Mouse (Mus musculus): ENCODE results near the gene Doc2a. TPM values are rescaled to one million over a fixed set of nuclear protein-coding genes. Genes with fewer than 3 reads are reported as not detected.
"Not testable (repeated sequence)": the region's sequence is repeated elsewhere in the genome, so short reads cannot be mapped to it uniquely, and the experiment has no call there.

Doc2a gene
- total RNA-seq, 2 experiments from 2014 or later = not detected

DNA sequence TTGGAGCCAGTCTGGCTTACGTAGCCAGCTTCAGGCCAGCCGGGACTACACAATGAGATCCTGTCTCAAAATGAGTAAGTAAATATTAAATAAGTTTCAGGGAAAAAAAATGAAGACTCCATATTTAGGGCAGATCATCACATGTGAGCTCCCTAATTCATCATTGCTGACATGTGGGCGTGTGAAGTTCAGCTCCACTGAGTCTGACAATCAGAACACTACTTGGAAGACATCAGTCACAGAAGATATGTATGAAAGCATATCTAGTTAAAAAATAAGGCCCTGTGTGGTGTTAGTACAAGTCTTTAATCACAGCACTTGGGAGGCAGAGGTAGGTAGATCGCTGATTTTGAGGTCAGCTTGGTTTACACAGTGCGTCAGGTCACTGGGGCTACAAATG, 40.1 kb downstream of the Doc2a start:
- TF ChIP-seq CTCF (IDR thresholded peaks at IDR 0.05) = no peak
- DNase-seq = no peak
- Histone ChIP-seq H3K4me3 (no peak overlapping the region), H3K27ac (no peak overlapping the region)
- intact Hi-C loops (cut with DNase I) = no loop called here

DNA sequence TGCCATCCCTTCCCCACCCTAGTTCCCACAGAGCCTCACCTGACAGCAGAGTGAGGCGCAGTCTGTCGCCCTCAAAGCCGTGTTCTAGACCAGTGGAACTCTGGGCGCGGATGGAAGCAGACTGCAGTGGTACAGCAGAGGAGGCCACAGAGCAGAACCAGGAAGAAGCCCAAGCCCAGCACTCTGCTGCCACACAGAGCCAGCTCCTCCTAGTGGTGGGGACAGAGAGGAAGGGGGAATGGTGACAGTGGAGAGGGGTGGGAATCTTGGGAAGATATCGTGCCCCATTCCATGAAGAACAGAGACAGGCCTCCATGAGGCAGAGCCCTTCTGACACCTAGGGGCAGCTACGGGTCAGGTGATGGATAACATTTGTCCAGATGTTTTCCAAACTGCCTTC, 41.6 kb downstream of the Doc2a start:
- peak overlapping the region; percentile 45 for H3K4me3 ChIP-seq
- peak; percentile 54 for TF ChIP-seq CTCF (IDR thresholded peaks at IDR 0.05)
- intact Hi-C loops (cut with DNase I) = no loop called here
- peak overlapping the region; percentile 56; the same call in 1 of the 2 replicates for H3K27ac ChIP-seq
- DNase-seq = peak; percentile 34

DNA sequence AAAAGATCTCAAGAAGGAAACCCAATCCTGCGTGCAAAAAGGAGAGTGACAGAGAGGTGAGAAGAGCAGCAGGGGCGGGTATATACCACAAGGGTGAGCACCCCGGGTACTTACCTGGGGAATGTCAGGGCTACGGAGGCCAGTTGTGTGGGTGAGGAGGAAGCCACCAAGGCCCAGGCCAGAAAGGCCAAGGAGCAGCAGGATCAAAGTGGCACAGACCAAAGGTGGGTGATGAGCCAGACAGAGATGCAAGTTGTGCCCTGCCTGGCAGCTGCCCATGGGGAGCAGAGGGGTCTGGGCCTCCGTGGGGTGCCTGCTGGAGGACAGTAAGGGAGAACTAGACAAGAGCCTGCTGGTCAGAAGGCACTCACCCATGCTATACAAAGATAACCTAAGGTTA, 49.7 kb downstream of the Doc2a start:
- no peak for DNase-seq
- peak overlapping the region; percentile 96 for H3K27ac ChIP-seq
- no peak for TF ChIP-seq CTCF (IDR thresholded peaks at IDR 0.05)
- intact Hi-C loops (cut with DNase I) = loop anchor here (5.0 kb wide), 2 partner anchors 130 to 140 kb away; partner anchors contain the start of genes Mapk3 and Maz
- peak overlapping the region; percentile 79 for H3K4me3 ChIP-seq

DNA sequence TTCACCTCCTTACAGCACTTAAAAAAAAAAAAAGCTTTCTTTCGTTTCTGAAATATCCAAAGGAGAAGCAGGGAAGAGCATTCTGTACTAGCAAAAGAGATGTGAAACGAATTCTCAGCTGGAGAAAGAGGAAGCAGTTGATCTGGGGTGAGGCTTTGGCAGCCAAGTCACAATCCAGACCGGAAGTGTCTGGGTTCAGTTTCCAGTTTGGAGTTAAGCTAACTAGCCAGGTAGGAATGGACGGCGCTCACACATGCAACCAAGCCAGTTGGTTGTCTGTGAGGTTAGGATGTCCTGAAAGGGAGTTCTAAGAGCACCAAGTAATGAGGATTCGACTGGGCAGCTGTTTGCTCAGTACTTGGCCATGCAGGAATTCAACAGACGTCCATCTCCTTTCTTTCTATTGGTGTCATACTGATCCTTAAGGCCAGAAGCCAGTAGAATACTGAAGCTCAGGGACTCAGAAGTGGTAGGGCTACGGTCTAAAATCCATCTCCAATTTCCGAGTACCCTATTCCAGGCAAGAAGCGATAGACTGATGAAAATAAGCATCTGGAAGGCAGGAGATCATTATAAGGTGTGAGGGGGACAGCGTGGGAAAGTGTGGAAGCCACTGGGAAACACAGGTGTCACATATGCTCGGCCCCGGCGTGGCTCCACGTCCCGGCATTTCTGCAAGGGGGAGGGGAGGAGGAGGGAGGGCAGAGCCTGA, 50.3 kb downstream of the Doc2a start:
- no peak for TF ChIP-seq CTCF (IDR thresholded peaks at IDR 0.05)
- intact Hi-C loops (cut with DNase I) = loop anchor here (2.0 to 5.0 kb wide), 4 partner anchors 13 to 140 kb away; partner anchors contain the start of genes Kctd13, Mapk3, Maz and Taok2
- Histone ChIP-seq H3K4me3 (peak overlapping the region; percentile 79), H3K27ac (peak overlapping the region; percentile 96)
- peak; percentile 39 for DNase-seq

DNA sequence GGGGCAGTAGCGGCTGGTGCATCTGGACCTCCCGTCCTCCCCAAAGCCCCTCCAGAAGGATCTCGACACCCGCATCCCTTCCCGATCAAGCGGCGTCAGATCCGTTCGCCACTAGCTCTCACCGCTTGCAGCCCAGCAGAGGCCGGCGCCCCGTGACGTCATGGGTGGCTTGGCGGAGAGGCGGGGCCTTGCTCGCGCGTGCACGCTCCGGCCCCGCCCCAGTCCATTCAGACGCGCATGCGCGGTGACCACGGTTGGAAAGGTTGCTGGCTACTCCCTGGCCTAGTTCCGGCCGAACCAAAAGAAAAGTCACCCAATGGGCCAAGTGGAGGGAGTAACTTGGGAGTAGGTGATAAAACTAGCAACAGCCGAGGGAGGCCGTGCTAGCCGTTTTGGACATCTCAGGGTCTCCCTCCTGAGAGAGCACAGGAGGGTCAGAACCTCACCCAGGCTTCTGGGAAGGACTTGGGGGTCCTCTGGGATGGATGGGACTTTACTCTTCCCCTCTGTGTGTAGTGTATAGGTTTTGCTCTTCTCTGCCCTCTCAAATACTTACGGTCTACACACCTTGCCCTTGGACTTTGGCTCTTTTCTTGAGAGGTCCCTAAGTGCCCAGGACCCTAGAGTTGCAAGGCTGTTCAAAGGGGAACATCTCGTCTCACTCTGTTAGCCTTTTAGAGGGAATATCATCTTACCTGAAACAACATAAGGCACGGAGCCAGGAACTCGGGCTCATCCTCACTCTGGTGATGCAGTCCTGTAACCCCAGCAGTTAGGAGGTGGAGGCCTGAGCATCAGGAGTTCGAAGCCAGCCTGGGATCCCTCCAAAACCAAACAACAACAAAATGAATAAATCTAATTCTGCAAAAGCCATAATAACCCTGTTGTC, 51.1 kb downstream of the Doc2a start:
- H3K4me3 ChIP-seq = peak overlapping the region; percentile 79
- intact Hi-C loops (cut with DNase I) = loop anchor here (2.0 to 5.0 kb wide), 4 partner anchors 14 to 141 kb away; partner anchors contain the start of genes Kctd13, Mapk3, Maz and Taok2
- DNase-seq = peak; percentile 99
- no peak for TF ChIP-seq CTCF (IDR thresholded peaks at IDR 0.05)
- peak overlapping the region; percentile 96 for H3K27ac ChIP-seq

DNA sequence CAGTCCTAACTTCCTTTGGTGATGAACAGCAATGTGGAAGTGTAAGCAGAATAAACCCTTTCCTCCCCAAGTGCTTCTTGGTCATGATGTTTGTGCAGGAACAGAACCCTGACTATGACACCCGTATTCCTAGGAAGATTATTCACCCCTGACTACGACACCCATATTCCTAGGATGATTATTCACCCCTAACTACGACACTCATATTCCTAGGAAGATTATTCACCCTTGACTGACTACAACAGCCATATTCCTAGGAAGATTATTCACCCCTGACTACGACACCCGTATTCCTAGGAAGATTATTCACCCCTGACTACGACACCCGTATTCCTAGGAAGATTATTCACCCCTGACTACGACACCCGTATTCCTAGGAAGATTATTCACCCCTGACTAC, 52.6 kb downstream of the Doc2a start:
- intact Hi-C loops (cut with DNase I) = loop anchor here (2.0 to 5.0 kb wide), 4 partner anchors 15 to 142 kb away; partner anchors contain the start of genes Kctd13, Mapk3, Maz and Taok2
- not testable (repeated sequence) for H3K27ac ChIP-seq, DNase-seq, H3K4me3 ChIP-seq

Other genes with a start within 250 kb of the Doc2a start
- gene Nupr1, start 216.6 kb upstream of the Doc2a start, total RNA-seq (2021) = 10 to 100 TPM in 1 of 2 experiments, 1 to 10 TPM in 1; 8.8 to 10.9 TPM
- gene Sgf29, start 198.1 kb upstream of the Doc2a start, total RNA-seq (2021) = 10 to 100 TPM; 30.0 to 34.1 TPM
- 10 to 100 TPM; 16.6 to 16.8 TPM for gene Sult1a1, start 171.0 kb upstream of the Doc2a start, total RNA-seq (2021)
- gene Bola2, start 152.0 kb upstream of the Doc2a start, total RNA-seq (2021) = 10 to 100 TPM; 35.1 to 36.9 TPM
- gene Slx1b, start 151.6 kb upstream of the Doc2a start, total RNA-seq (2021) = 1 to 10 TPM; 2.7 to 3.3 TPM
- gene Coro1a, start 139.6 kb upstream of the Doc2a start, total RNA-seq (2021) = 1 to 10 TPM; 2.3 to 2.4 TPM
- gene Mapk3, start 87.8 kb upstream of the Doc2a start, total RNA-seq (2021) = 10 to 100 TPM; 22.3 to 22.4 TPM
- 1 to 10 TPM in 1 of 2 experiments, under 1 TPM in 1; 0.67 to 1.3 TPM for gene Gdpd3, start 81.1 kb upstream of the Doc2a start, total RNA-seq (2021)
- 10 to 100 TPM; 74.6 to 93.1 TPM for gene Ypel3, start 70.5 kb upstream of the Doc2a start, total RNA-seq (2021)
- under 1 TPM; 0.42 to 0.48 TPM for gene Tbx6, start 65.9 kb upstream of the Doc2a start, total RNA-seq (2021)
- gene Ppp4c, start 54.9 kb upstream of the Doc2a start, total RNA-seq (2021) = 10 to 100 TPM; 22.8 to 25.7 TPM
- gene Fam57b, start 49.7 kb upstream of the Doc2a start, total RNA-seq (2021) = 10 to 100 TPM; 61.1 to 64.6 TPM
- gene 4930451I11Rik, start 15.8 kb upstream of the Doc2a start, total RNA-seq (2021) = not detected
- gene Hirip3, start 14.6 kb downstream of the Doc2a start, total RNA-seq (2021) = 1 to 10 TPM; 5.3 to 6.3 TPM
- 10 to 100 TPM in 1 of 2 experiments, 1 to 10 TPM in 1; 8.7 to 12.9 TPM for gene Ino80e, start 15.0 kb downstream of the Doc2a start, total RNA-seq (2021)
- gene Taok2, start 37.3 kb downstream of the Doc2a start, total RNA-seq (2021) = 10 to 100 TPM; 22.3 to 23.5 TPM
- 10 to 100 TPM; 10.9 to 11.3 TPM for gene Tmem219, start 75.5 kb downstream of the Doc2a start, total RNA-seq (2021)
- 1 to 10 TPM; 2.5 to 2.9 TPM for gene Kctd13, start 81.5 kb downstream of the Doc2a start, total RNA-seq (2021)
- not detected for gene Asphd1, start 102.2 kb downstream of the Doc2a start, total RNA-seq (2021)
- 1 to 10 TPM; 1.1 to 1.4 TPM for gene Sez6l2, start 103.1 kb downstream of the Doc2a start, total RNA-seq (2021)
- 10 to 100 TPM; 29.3 to 41.0 TPM for gene Cdipt, start 128.5 kb downstream of the Doc2a start, total RNA-seq (2021)
- gene Cdiptos, start 128.7 kb downstream of the Doc2a start, total RNA-seq (2021) = under 1 TPM in 1 of 2 experiments, not detected in 1; 0.47 TPM
- gene Mvp, start 167.2 kb downstream of the Doc2a start, total RNA-seq (2021) = 10 to 100 TPM; 26.5 to 30.2 TPM
- not detected for gene Pagr1b, start 169.1 kb downstream of the Doc2a start, total RNA-seq (2021)
- 1 to 10 TPM in 1 of 2 experiments, not detected in 1; 2.4 TPM for gene Pagr1a, start 169.9 kb downstream of the Doc2a start, total RNA-seq (2021)
- gene Gm42742, start 173.7 kb downstream of the Doc2a start, total RNA-seq (2021) = 10 to 100 TPM; 19.4 to 21.7 TPM
- gene Prrt2, start 173.8 kb downstream of the Doc2a start, total RNA-seq (2021) = under 1 TPM; 0.14 to 0.61 TPM
- gene Maz, start 179.6 kb downstream of the Doc2a start, total RNA-seq (2021) = 10 to 100 TPM; 74.5 to 79.0 TPM
- gene Kif22, start 195.1 kb downstream of the Doc2a start, total RNA-seq (2021) = under 1 TPM; 0.66 to 0.84 TPM
- not detected for gene Zg16, start 239.9 kb downstream of the Doc2a start, total RNA-seq (2021)
- gene AI467606, start 243.9 kb downstream of the Doc2a start, total RNA-seq (2021) = under 1 TPM; 0.51 to 0.92 TPM